Mouse (Mus musculus) MEL (cell line): ENCODE measurements around the gene Lhx2. TPM values are rescaled to one million over a fixed set of nuclear protein-coding genes. Genes with fewer than 3 reads are reported as not detected.

Source experiments
- DNase-seq: peaks from one replicate; pipeline ENCODE4 v3.0.0; 2011; ENCODE audit warnings: low read depth, low spot score
- H3K27ac ChIP-seq: 2 replicates; pipeline ENCODE4 v1.5.1; 2012; ENCODE audit warnings: low read depth, mild to moderate bottlenecking, control low read depth, low read length, moderate library complexity; ENCODE audit not compliant: control insufficient read depth
- H3K27me3 ChIP-seq, 2 experiments: fragments of 150-350 bp in 1 of 2; sonication (generic) in 1 of 2; 2 replicates each; pipeline ENCODE4 v1.6.1; 2012; ENCODE audit warnings: low read length in 2 of 2, mild to moderate bottlenecking in 2 of 2, improper control_type of control experiment in 1 of 2, moderate library complexity in 1 of 2; ENCODE audit not compliant: insufficient read depth in 2 of 2, control insufficient read depth in 1 of 2
- H3K36me3 ChIP-seq, 2 experiments: 2 replicates each; pipeline ENCODE4 v1.6.1; 2012 to 2014; ENCODE audit warnings: low read length in 2 of 2, improper control_type of control experiment in 1 of 2, inconsistent platforms in 1 of 2, mild to moderate bottlenecking in 1 of 2; ENCODE audit not compliant: insufficient read depth in 2 of 2, control insufficient read depth in 1 of 2
- H3K4me1 ChIP-seq, 2 experiments: fragments of 150-350 bp in 1 of 2; sonication (generic) in 1 of 2; 2 replicates each; pipeline ENCODE4 v1.6.1; 2012; ENCODE audit warnings: low read length in 2 of 2, improper control_type of control experiment in 1 of 2, mild to moderate bottlenecking in 1 of 2; ENCODE audit not compliant: insufficient read depth in 2 of 2, control insufficient read depth in 1 of 2
- H3K4me3 ChIP-seq, 2 experiments: fragments of 150-350 bp in 1 of 2; sonication (generic) in 1 of 2; 2 replicates each; pipeline ENCODE4 v1.5.1; 2012; ENCODE audit warnings: low read depth in 2 of 2, low read length in 2 of 2, mild to moderate bottlenecking in 2 of 2, moderate library complexity in 2 of 2, control low read depth in 1 of 2, improper control_type of control experiment in 1 of 2; ENCODE audit not compliant: control insufficient read depth in 1 of 2, insufficient read depth in 1 of 2
- H3K79me2 ChIP-seq: 2 replicates; pipeline ENCODE4 v1.6.1; 2012; ENCODE audit warnings: mild to moderate bottlenecking, low read length, moderate library complexity; ENCODE audit not compliant: control insufficient read depth, poor library complexity, insufficient read depth
- H3K9ac ChIP-seq: 2 replicates; pipeline ENCODE4 v1.6.1; 2012; ENCODE audit warnings: low read depth, mild to moderate bottlenecking, control low read depth, low read length, moderate library complexity; ENCODE audit not compliant: control insufficient read depth, poor library complexity, severe bottlenecking
- H3K9me3 ChIP-seq: fragments of 150-350 bp; sonication (generic); replicated peaks from 2 replicates; pipeline ENCODE4 v1.6.1; 2012; ENCODE audit warnings: mild to moderate bottlenecking, low read length, improper control_type of control experiment, moderate library complexity; ENCODE audit not compliant: insufficient read depth
- BHLHE40 ChIP-seq: IDR thresholded peaks from 2 replicates; pipeline ENCODE4 v1.6.1; 2012; ENCODE audit warnings: low read depth, mild to moderate bottlenecking, inconsistent platforms, low read length, improper control_type of control experiment, borderline replicate concordance
- CHD1 ChIP-seq: IDR thresholded peaks from 2 replicates; pipeline ENCODE4 v1.6.1; 2012; ENCODE audit warnings: low read depth, mild to moderate bottlenecking, inconsistent platforms, low read length, improper control_type of control experiment
- CHD2 ChIP-seq: IDR thresholded peaks from 2 replicates; pipeline ENCODE4 v1.6.1; 2011; ENCODE audit warnings: low read length, improper control_type of control experiment
- CTCF ChIP-seq, 3 experiments: IDR thresholded peaks in 2 of 3; conservative IDR thresholded peaks in 1 of 3; 2 replicates each; pipeline ENCODE4 v1.5.1; 2011 to 2012; ENCODE audit warnings: low read length in 3 of 3, low read depth in 2 of 3, mild to moderate bottlenecking in 2 of 3, improper control_type of control experiment in 1 of 3, inconsistent platforms in 1 of 3, mixed read lengths in 1 of 3, moderate library complexity in 1 of 3; ENCODE audit not compliant: control insufficient read depth in 1 of 3, insufficient read depth in 1 of 3, poor library complexity in 1 of 3, severe bottlenecking in 1 of 3
- EP300 ChIP-seq, 2 experiments: IDR thresholded peaks; 2 replicates each; pipeline ENCODE4 v1.6.1; 2011; ENCODE audit warnings: improper control_type of control experiment in 2 of 2, low read length in 2 of 2, low read depth in 1 of 2, mild to moderate bottlenecking in 1 of 2
- HCFC1 ChIP-seq: IDR thresholded peaks from 2 replicates; pipeline ENCODE4 v1.6.1; 2012; ENCODE audit warnings: low read depth, mild to moderate bottlenecking, inconsistent platforms, low read length, improper control_type of control experiment, moderate library complexity
- JUND ChIP-seq: IDR thresholded peaks from 2 replicates; pipeline ENCODE4 v1.6.1; 2011; ENCODE audit warnings: low read depth, mild to moderate bottlenecking, improper control_type of control experiment, low read length
- MAFK ChIP-seq: IDR thresholded peaks from 2 replicates; pipeline ENCODE4 v1.6.1; 2011; ENCODE audit warnings: low read depth, mild to moderate bottlenecking, low read length, improper control_type of control experiment, borderline replicate concordance
- MAX ChIP-seq: IDR thresholded peaks from 2 replicates; pipeline ENCODE4 v1.6.1; 2011; ENCODE audit warnings: low read length, improper control_type of control experiment
- MXI1 ChIP-seq: IDR thresholded peaks from 2 replicates; pipeline ENCODE4 v1.6.1; 2011; ENCODE audit warnings: mild to moderate bottlenecking, low read depth, low read length, improper control_type of control experiment
- POLR2A ChIP-seq, 2 experiments: IDR thresholded peaks; 2 replicates each; pipeline ENCODE4 v1.6.1; 2011 to 2012; ENCODE audit warnings: low read length in 2 of 2, mild to moderate bottlenecking in 2 of 2, control low read depth in 1 of 2, improper control_type of control experiment in 1 of 2, low read depth in 1 of 2, moderate library complexity in 1 of 2; ENCODE audit not compliant: control insufficient read depth in 1 of 2, insufficient read depth in 1 of 2, poor library complexity in 1 of 2
- POLR2AphosphoS5 ChIP-seq: IDR thresholded peaks from 2 replicates; pipeline ENCODE4 v1.6.1; 2012; ENCODE audit warnings: low read depth, borderline replicate concordance, mild to moderate bottlenecking, inconsistent platforms, low read length, moderate library complexity, mixed read lengths
- RAD21 ChIP-seq: IDR thresholded peaks from 2 replicates; pipeline ENCODE4 v1.6.1; 2011; ENCODE audit warnings: mild to moderate bottlenecking, low read depth, low read length, improper control_type of control experiment
- TBP ChIP-seq: IDR thresholded peaks from 2 replicates; pipeline ENCODE4 v1.8.0; 2011; ENCODE audit warnings: low read depth, low read length, improper control_type of control experiment
- TCF12 ChIP-seq: IDR thresholded peaks from 2 replicates; pipeline ENCODE4 v1.6.1; 2014; ENCODE audit warnings: low read depth, mild to moderate bottlenecking, inconsistent platforms, low read length, improper control_type of control experiment, moderate library complexity
- ZC3H11A ChIP-seq: IDR thresholded peaks from 2 replicates; pipeline ENCODE4 v1.6.1; 2012; ENCODE audit warnings: low read depth, mild to moderate bottlenecking, inconsistent platforms, low read length, improper control_type of control experiment
- ZKSCAN1 ChIP-seq: IDR thresholded peaks from 2 replicates; pipeline ENCODE4 v1.6.1; 2012; ENCODE audit warnings: low read depth, mild to moderate bottlenecking, inconsistent platforms, low read length, improper control_type of control experiment, moderate library complexity
- polyA plus RNA-seq, 2 experiments: library from polyadenylated mRNA; stranded (reverse) in 1 of 2; unstranded in 1 of 2; fragments of >175 nt in 1 of 2; fragments of >200 nt in 1 of 2; gene quantifications; 2 replicates each; pipeline versions ENCODE4 v1.2.1 to v1.2.4; 2012; ENCODE audit warnings: low replicate concordance in 2 of 2, low read depth in 1 of 2; ENCODE audit not compliant: insufficient read length in 2 of 2, insufficient read depth in 1 of 2, missing spikeins in 1 of 2
- total RNA-seq: library from RNA; depleted of rRNA; stranded (reverse); fragments of 300-350 nt; gene quantifications from 2 replicates; pipeline ENCODE4 v1.2.3, GENCODE M21; 2012

Lhx2 gene
- total and polyA plus RNA-seq, 3 experiments: 0.12 TPM; not detected in 2

- H3K4me1 ChIP-seq: no peaks in the 10 kb centered on the region
- no peak overlapping the region for H3K9ac ChIP-seq
- H3K27me3 ChIP-seq: no peaks in the 10 kb centered on the region; a peak in 3 of 4 replicates
- no peaks in the 10 kb centered on the region for H3K9me3 ChIP-seq
- no peak for TF ChIP-seq MAX
- no peak for TF ChIP-seq JUND
- TF ChIP-seq MAFK: no peak
- H3K36me3 ChIP-seq: no peaks in the 10 kb centered on the region
- H3K4me3 ChIP-seq: no peak overlapping the region
- DNase-seq: no peak
- H3K79me2 ChIP-seq: no peaks in the 10 kb centered on the region
- H3K27ac ChIP-seq: no peak overlapping the region
These were observed 7.3 kb downstream of the Lhx2 start for GRCm38 (mm10) chr2:38346417-38346816.

GRCm38 (mm10) chr2:38346881-38347764 lies 8.0 kb downstream of the Lhx2 start:
- no peak overlapping the region for H3K9ac ChIP-seq
- H3K79me2 ChIP-seq: no peaks in the 10 kb centered on the region
- no peaks in the 10 kb centered on the region for H3K9me3 ChIP-seq
- H3K27ac ChIP-seq: no peak overlapping the region
- no peak for TF ChIP-seq TBP
- no peak for TF ChIP-seq CHD1
- no peak for TF ChIP-seq ZKSCAN1
- TF ChIP-seq ZC3H11A: no peak
- no peak for TF ChIP-seq POLR2A (IDR thresholded peaks at IDR 0.05; ENCODE audit: control insufficient read depth in 1 of 2, insufficient read depth in 1 of 2, low read depth in 1 of 2, low read length in 2 of 2, poor library complexity in 1 of 2)
- TF ChIP-seq HCFC1: no peak
- no peak for TF ChIP-seq JUND
- TF ChIP-seq MXI1: no peak
- TF ChIP-seq BHLHE40: no peak
- no peak for TF ChIP-seq CHD2
- TF ChIP-seq CTCF (IDR thresholded peaks at IDR 0.05 in 2 of 3, conservative IDR thresholded peaks at IDR 0.05 in 1 of 3; ENCODE audit: control insufficient read depth in 1 of 3, insufficient read depth in 1 of 3, low read depth in 2 of 3, low read length in 3 of 3, poor library complexity in 1 of 3, severe bottlenecking in 1 of 3): no peak
- no peak for TF ChIP-seq POLR2AphosphoS5
- no peak for TF ChIP-seq TCF12
- TF ChIP-seq EP300 (IDR thresholded peaks at IDR 0.05; ENCODE audit: low read depth in 1 of 2, low read length in 2 of 2): no peak
- no peak for TF ChIP-seq RAD21
- TF ChIP-seq, all 39 proteins: peak for 0
- DNase-seq: no peak
- H3K36me3 ChIP-seq: no peaks in the 10 kb centered on the region
- no peaks in the 10 kb centered on the region for H3K4me1 ChIP-seq
- no peaks in the 10 kb centered on the region; a peak in 3 of 4 replicates for H3K27me3 ChIP-seq
- no peak overlapping the region for H3K4me3 ChIP-seq
